8 mouse cellular contexts compared by ENCODE assay signal in the genomic region with DNA sequence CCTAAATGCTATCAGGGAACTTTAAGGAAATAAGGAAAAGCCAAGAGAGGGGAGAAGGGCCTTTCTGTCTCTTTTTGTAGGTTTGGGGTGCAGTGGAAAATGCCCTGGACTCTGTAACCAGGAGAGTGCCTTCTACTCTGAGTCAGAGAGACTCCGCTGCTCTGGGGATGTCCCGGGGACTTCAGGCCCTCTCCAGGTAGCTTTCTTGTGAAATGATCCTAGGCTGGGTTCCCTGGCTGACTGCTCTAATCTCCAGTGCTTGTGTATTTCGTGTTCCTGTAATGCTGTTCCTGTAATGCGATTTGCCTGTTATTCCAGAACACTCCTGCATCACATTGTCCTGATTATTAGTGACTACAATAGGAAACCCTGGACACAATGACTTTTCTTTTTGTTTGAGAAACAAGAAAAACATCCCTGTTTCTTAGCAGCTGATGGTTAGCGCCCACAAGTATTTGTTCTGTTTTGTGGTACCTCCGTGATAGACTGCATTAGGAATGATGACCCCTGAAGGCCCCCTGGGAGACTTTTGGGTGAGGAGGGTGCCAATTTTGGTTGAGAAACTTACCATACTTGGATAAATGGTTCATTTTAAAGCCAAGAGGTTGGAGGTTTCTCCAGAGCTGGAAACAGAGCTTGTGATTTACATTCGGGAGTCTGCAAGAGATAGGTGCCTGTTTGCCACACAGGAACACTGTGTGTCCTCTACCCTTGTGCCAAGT. TPM values are rescaled to one million over a fixed set of nuclear protein-coding genes. Genes with fewer than 3 reads are reported as not detected.
DNase-seq lines count a peak whose midpoint lies in the region; ATAC-seq and TF ChIP-seq lines count a peak whose summit lies in the region.

No protein-coding gene starts in this region.

- peak overlapping the region; percentile 85 for H3K9ac ChIP-seq in kidney, embryonic 16.5 days (replicated peaks; ENCODE audit: low read length)
- peak overlapping the region; percentile 77 for H3K9ac ChIP-seq in forebrain, postnatal 0 days

- DNase-seq in kidney, postnatal 25 days, result no peak
- peak; percentile 23 for DNase-seq in R1 (ENCODE audit: low read depth, low spot score)
- no peak for DNase-seq in forebrain, postnatal 0 days
- no peak for DNase-seq in yolk sac, embryonic 10.5 days (ENCODE audit: low spot score)
- DNase-seq in urinary bladder, postnatal 25 days (ENCODE audit: low spot score), result no peak
- no peak for DNase-seq in layer of hippocampus, postnatal 14 days (ENCODE audit: low spot score in 2 of 2)

- TF ChIP-seq CTCF in forebrain, postnatal 0 days (IDR thresholded peaks at IDR 0.05; ENCODE audit: low read depth), result no peak

- H3K27ac ChIP-seq in kidney, embryonic 16.5 days (ENCODE audit: low read length), result no peak overlapping the region
- H3K27ac ChIP-seq in forebrain, postnatal 0 days (ENCODE audit: low read depth, low read length), result no peak overlapping the region
- peak overlapping the region; percentile 77 for H3K27ac ChIP-seq in macrophage

- no peaks in the 10 kb centered on the region for H3K9me3 ChIP-seq in kidney, embryonic 16.5 days (ENCODE audit: low read length)
- no peaks in the 10 kb centered on the region for H3K9me3 ChIP-seq in forebrain, postnatal 0 days (ENCODE audit: low read length)

- H3K4me2 ChIP-seq in kidney, embryonic 16.5 days (replicated peaks; ENCODE audit: low read depth, low read length), result peak overlapping the region; percentile 93
- H3K4me2 ChIP-seq in forebrain, postnatal 0 days (ENCODE audit: low read depth), result peak overlapping the region; percentile 92

- no peaks in the 10 kb centered on the region for H3K36me3 ChIP-seq in kidney, embryonic 16.5 days (ENCODE audit: insufficient read depth, low read length)
- H3K36me3 ChIP-seq in forebrain, postnatal 0 days (ENCODE audit: insufficient read depth), result no peaks in the 10 kb centered on the region
- no peaks in the 10 kb centered on the region for H3K36me3 ChIP-seq in macrophage (ENCODE audit: inconsistent target)

- ATAC-seq in kidney, embryonic 16.5 days (ENCODE audit: low FRiP score, low TSS enrichment), result no peak
- no peak for ATAC-seq in forebrain, postnatal 0 days

- H3K4me1 ChIP-seq in kidney, embryonic 16.5 days (ENCODE audit: insufficient read depth, low read length), result peaks cover 16% of the 10 kb centered on the region
- peaks cover 8% of the 10 kb centered on the region; the same call in 1 of the 2 replicates for H3K4me1 ChIP-seq in forebrain, postnatal 0 days (ENCODE audit: insufficient read depth)

- 35% methylated on average over 7 of the region's 7 CpGs for WGBS in kidney, embryonic 16.5 days
- 27% methylated on average over 7 of the region's 7 CpGs for WGBS in forebrain, postnatal 0 days
- WGBS in macrophage (ENCODE audit: missing documents), result 16% methylated on average over 7 of the region's 7 CpGs

- peak overlapping the region; percentile 81 for H3K4me3 ChIP-seq in kidney, embryonic 16.5 days (ENCODE audit: low read length)
- peak overlapping the region; percentile 71 for H3K4me3 ChIP-seq in forebrain, postnatal 0 days (ENCODE audit: low read depth, low read length)
- peak overlapping the region; percentile 89 for H3K4me3 ChIP-seq in macrophage (ENCODE audit: inconsistent target)

- H3K27me3 ChIP-seq in kidney, embryonic 16.5 days (ENCODE audit: insufficient read depth, low read length), result no peaks in the 10 kb centered on the region
- no peaks in the 10 kb centered on the region for H3K27me3 ChIP-seq in forebrain, postnatal 0 days (ENCODE audit: insufficient read depth, low read length)

- peaks cover 57% of the 10 kb centered on the region for H3K79me2 ChIP-seq in macrophage (ENCODE audit: inconsistent target)

RNA-seq across cellular contexts. Expression of a gene that starts 0.9 kb away (rescaled TPM):
- 11.9 and 14.6 TPM in 2 replicates for polyA plus RNA-seq in kidney, embryonic 16.5 days (2015; fragmentation: Nextera tagmentation; extraction: Ambion mirVana)
- 11.2 and 15.3 TPM in 2 replicates for total RNA-seq in forebrain, postnatal 0 days (2014; rRNA removed)
- 4.5 and 5.9 TPM in 2 replicates for polyA plus RNA-seq in forebrain, postnatal 0 days (2015; fragmentation: Nextera tagmentation; extraction: Ambion mirVana)
- 100 to 1,000 TPM; 106 to 796 (median 207) TPM for total RNA-seq in macrophage (2018; cell fraction: chromatin; rRNA removed)
- 10 to 100 TPM; 13.3 to 51.1 (median 29.1) TPM for total RNA-seq in macrophage (2018; cell fraction: cytosol; rRNA removed)
- 100 to 1,000 TPM in 16 of 26 experiments, 10 to 100 TPM in 10; 47.2 to 324 (median 121) TPM for total RNA-seq in macrophage (2018; cell fraction: nucleus; rRNA removed)
- polyA plus RNA-seq in macrophage (2018), result 19.8 to 46.6 TPM (median 31.3 TPM) in 3 replicates
- 10 to 100 TPM; 19.0 to 19.3 TPM for total RNA-seq in layer of hippocampus, postnatal 14 days (2021)

RNA-seq across cellular contexts. Expression of a gene that starts 45.1 kb away (rescaled TPM):
- polyA plus RNA-seq in kidney, embryonic 16.5 days (2015; fragmentation: Nextera tagmentation; extraction: Ambion mirVana), result 147 and 150 TPM in 2 replicates
- total RNA-seq in forebrain, postnatal 0 days (2014; rRNA removed), result 111 and 120 TPM in 2 replicates
- polyA plus RNA-seq in forebrain, postnatal 0 days (2015; fragmentation: Nextera tagmentation; extraction: Ambion mirVana), result 216 and 222 TPM in 2 replicates
- total RNA-seq in macrophage (2018; cell fraction: chromatin; rRNA removed), result 10 to 100 TPM in 23 of 26 experiments, 1 to 10 TPM in 3; 4.6 to 43.7 (median 18.2) TPM
- total RNA-seq in macrophage (2018; cell fraction: cytosol; rRNA removed), result 10 to 100 TPM; 22.7 to 37.3 (median 32.0) TPM
- 10 to 100 TPM in 23 of 26 experiments, 1 to 10 TPM in 3; 7.0 to 47.6 (median 23.3) TPM for total RNA-seq in macrophage (2018; cell fraction: nucleus; rRNA removed)
- polyA plus RNA-seq in macrophage (2018), result 27.5 to 50.0 TPM (median 40.9 TPM) in 3 replicates
- 10 to 100 TPM; 48.3 to 54.1 TPM for total RNA-seq in layer of hippocampus, postnatal 14 days (2021)
